Mouse (Mus musculus): ENCODE measurements around the gene Tsg101. TPM values are rescaled to one million over a fixed set of nuclear protein-coding genes. Genes with fewer than 3 reads are reported as not detected.

Gene Tsg101
- polyA plus RNA-seq, 1 experiment: 68.5 TPM

GRCm38 (mm10) chr7:46958853-46959252 is 39.1 kb upstream of the Tsg101 start:
- peak overlapping the region; percentile 68 for H3K4me3 ChIP-seq
- peak overlapping the region; percentile 67 for H3K4me2 ChIP-seq (ENCODE audit: low read depth)
- H3K27me3 ChIP-seq (ENCODE audit: control insufficient read depth, insufficient read depth, insufficient read length): no peaks in the 10 kb centered on the region
- H3K36me3 ChIP-seq (ENCODE audit: control insufficient read depth, insufficient read depth): no peaks in the 10 kb centered on the region
- peaks cover 13% of the 10 kb centered on the region for H3K79me2 ChIP-seq (ENCODE audit: control insufficient read depth, insufficient read depth)
- no peak for TF ChIP-seq MYOG (IDR thresholded peaks at IDR 0.05; ENCODE audit: control insufficient read depth in 1 of 3, insufficient read depth in 1 of 3, insufficient read length in 2 of 3, low read depth in 2 of 3)
- no peak for TF ChIP-seq REST (IDR thresholded peaks at IDR 0.05; ENCODE audit: insufficient read depth, insufficient read length)
- no peak for TF ChIP-seq POLR2AphosphoS2 (IDR thresholded peaks at IDR 0.05; ENCODE audit: insufficient read length, low read depth)
- TF ChIP-seq TCF3 (IDR thresholded peaks at IDR 0.05; ENCODE audit: insufficient read length, low read depth): no peak
- TF ChIP-seq MAX (IDR thresholded peaks at IDR 0.05; ENCODE audit: low read depth): no peak
- no peak for TF ChIP-seq POLR2A (IDR thresholded peaks at IDR 0.05; ENCODE audit: insufficient read length, low read depth)
- no peak for TF ChIP-seq SRF (IDR thresholded peaks at IDR 0.05; ENCODE audit: control insufficient read depth, insufficient read length, low read depth)
- no peak for TF ChIP-seq TCF12 (IDR thresholded peaks at IDR 0.05; ENCODE audit: insufficient read depth, poor library complexity, severe bottlenecking)
- TF ChIP-seq CEBPB (IDR thresholded peaks at IDR 0.05; ENCODE audit: insufficient read depth, poor library complexity, severe bottlenecking): no peak
- no peak for TF ChIP-seq E2F4 (IDR thresholded peaks at IDR 0.05; ENCODE audit: insufficient read depth)
- no peak for TF ChIP-seq MYOD1 (IDR thresholded peaks at IDR 0.05; ENCODE audit: control insufficient read depth in 1 of 3, insufficient read length in 2 of 3, low read depth in 2 of 3)
- TF ChIP-seq USF1 (IDR thresholded peaks at IDR 0.05; ENCODE audit: low read depth): no peak
- H3ac ChIP-seq (ENCODE audit: control insufficient read depth, insufficient read length): peak overlapping the region; percentile 60

- H3K36me3 ChIP-seq (ENCODE audit: control insufficient read depth, insufficient read depth): no peaks in the 10 kb centered on the region
- H3K79me2 ChIP-seq (ENCODE audit: control insufficient read depth, insufficient read depth): peaks cover 13% of the 10 kb centered on the region
- H3ac ChIP-seq (ENCODE audit: control insufficient read depth, insufficient read length): peak within 1 kb of the TSS; percentile 60
- peak within 1 kb of the TSS; percentile 87 for H3K4me2 ChIP-seq (ENCODE audit: low read depth)
- TF ChIP-seq REST (IDR thresholded peaks at IDR 0.05; ENCODE audit: insufficient read depth, insufficient read length) (no peak), CEBPB (IDR thresholded peaks at IDR 0.05; ENCODE audit: insufficient read depth, poor library complexity, severe bottlenecking) (no peak), POLR2A (IDR thresholded peaks at IDR 0.05; ENCODE audit: insufficient read length, low read depth) (peak; percentile 89), MYOG (IDR thresholded peaks at IDR 0.05; ENCODE audit: control insufficient read depth in 1 of 3, insufficient read depth in 1 of 3, insufficient read length in 2 of 3, low read depth in 2 of 3) (peak in 2 of 3 experiments; percentile 17 to 49), TCF12 (IDR thresholded peaks at IDR 0.05; ENCODE audit: insufficient read depth, poor library complexity, severe bottlenecking) (no peak), USF1 (IDR thresholded peaks at IDR 0.05; ENCODE audit: low read depth) (no peak), MYOD1 (IDR thresholded peaks at IDR 0.05; ENCODE audit: control insufficient read depth in 1 of 3, insufficient read length in 2 of 3, low read depth in 2 of 3) (no peak), MAX (IDR thresholded peaks at IDR 0.05; ENCODE audit: low read depth) (no peak), E2F4 (IDR thresholded peaks at IDR 0.05; ENCODE audit: insufficient read depth) (peak; percentile 63), TCF3 (IDR thresholded peaks at IDR 0.05; ENCODE audit: insufficient read length, low read depth) (no peak), SRF (IDR thresholded peaks at IDR 0.05; ENCODE audit: control insufficient read depth, insufficient read length, low read depth) (no peak), POLR2AphosphoS2 (IDR thresholded peaks at IDR 0.05; ENCODE audit: insufficient read length, low read depth) (peak; percentile 88)
- H3K27me3 ChIP-seq (ENCODE audit: control insufficient read depth, insufficient read depth, insufficient read length): no peaks in the 10 kb centered on the region
- peak within 1 kb of the TSS; percentile 68 for H3K4me3 ChIP-seq
Measured at GRCm38 (mm10) chr7:46957831-46958691, 38.3 kb upstream of the Tsg101 start, which contains the start of gene Uevld. Uevld (minus strand) TSS chr7:46958527.

GRCm38 (mm10) chr7:46935847-46936246 is 16.1 kb upstream of the Tsg101 start:
- Histone ChIP-seq H3K4me2 (ENCODE audit: low read depth) (no peak overlapping the region), H3K4me3 (no peak overlapping the region), H3K79me2 (ENCODE audit: control insufficient read depth, insufficient read depth) (no peaks in the 10 kb centered on the region), H3ac (ENCODE audit: control insufficient read depth, insufficient read length) (no peak overlapping the region), H3K36me3 (ENCODE audit: control insufficient read depth, insufficient read depth) (peaks cover 22% of the 10 kb centered on the region), H3K27me3 (ENCODE audit: control insufficient read depth, insufficient read depth, insufficient read length) (no peaks in the 10 kb centered on the region)
- TF ChIP-seq CEBPB (IDR thresholded peaks at IDR 0.05; ENCODE audit: insufficient read depth, poor library complexity, severe bottlenecking): no peak
- TF ChIP-seq TCF3 (IDR thresholded peaks at IDR 0.05; ENCODE audit: insufficient read length, low read depth): no peak
- no peak for TF ChIP-seq MYOD1 (IDR thresholded peaks at IDR 0.05; ENCODE audit: control insufficient read depth in 1 of 3, insufficient read length in 2 of 3, low read depth in 2 of 3)
- TF ChIP-seq POLR2A (IDR thresholded peaks at IDR 0.05; ENCODE audit: insufficient read length, low read depth): no peak

GRCm38 (mm10) chr7:46934788-46935187 is 15.0 kb upstream of the Tsg101 start:
- Histone ChIP-seq H3ac (ENCODE audit: control insufficient read depth, insufficient read length) (no peak overlapping the region), H3K36me3 (ENCODE audit: control insufficient read depth, insufficient read depth) (peaks cover 16% of the 10 kb centered on the region), H3K79me2 (ENCODE audit: control insufficient read depth, insufficient read depth) (no peaks in the 10 kb centered on the region), H3K4me2 (ENCODE audit: low read depth) (no peak overlapping the region), H3K4me3 (no peak overlapping the region), H3K27me3 (ENCODE audit: control insufficient read depth, insufficient read depth, insufficient read length) (no peaks in the 10 kb centered on the region)
- TF ChIP-seq CEBPB (IDR thresholded peaks at IDR 0.05; ENCODE audit: insufficient read depth, poor library complexity, severe bottlenecking): no peak
- TF ChIP-seq USF1 (IDR thresholded peaks at IDR 0.05; ENCODE audit: low read depth): no peak
- TF ChIP-seq REST (IDR thresholded peaks at IDR 0.05; ENCODE audit: insufficient read depth, insufficient read length): no peak
- TF ChIP-seq POLR2A (IDR thresholded peaks at IDR 0.05; ENCODE audit: insufficient read length, low read depth): no peak
- no peak for TF ChIP-seq MYOG (IDR thresholded peaks at IDR 0.05; ENCODE audit: control insufficient read depth in 1 of 3, insufficient read depth in 1 of 3, insufficient read length in 2 of 3, low read depth in 2 of 3)
- TF ChIP-seq TCF3 (IDR thresholded peaks at IDR 0.05; ENCODE audit: insufficient read length, low read depth): no peak
- TF ChIP-seq MAX (IDR thresholded peaks at IDR 0.05; ENCODE audit: low read depth): no peak
- no peak for TF ChIP-seq POLR2AphosphoS2 (IDR thresholded peaks at IDR 0.05; ENCODE audit: insufficient read length, low read depth)
- TF ChIP-seq MYOD1 (IDR thresholded peaks at IDR 0.05; ENCODE audit: control insufficient read depth in 1 of 3, insufficient read length in 2 of 3, low read depth in 2 of 3): no peak
- no peak for TF ChIP-seq TCF12 (IDR thresholded peaks at IDR 0.05; ENCODE audit: insufficient read depth, poor library complexity, severe bottlenecking)
- no peak for TF ChIP-seq E2F4 (IDR thresholded peaks at IDR 0.05; ENCODE audit: insufficient read depth)
- TF ChIP-seq SRF (IDR thresholded peaks at IDR 0.05; ENCODE audit: control insufficient read depth, insufficient read length, low read depth): no peak
